Mouse (Mus musculus) layer of hippocampus, postnatal 10 days (tissue): Measurements from ENCODE around the gene Ash1l. TPM values are rescaled to one million over a fixed set of nuclear protein-coding genes. Genes with fewer than 3 reads are reported as not detected.
"Not testable (repeated sequence)": the region's sequence is repeated elsewhere in the genome, so short reads cannot be mapped to it uniquely, and the experiment has no call there.

Experiments
- DNase-seq, 2 experiments: peaks; one replicate each; pipeline ENCODE4 v3.0.0; 2021; ENCODE audit warnings: low spot score in 2 of 2
- total RNA-seq, 2 experiments: library from RNA; stranded (reverse); gene quantifications; 2 replicates each; pipeline ENCODE4 v1.2.3; 2021

The Ash1l gene
- total RNA-seq, 2 experiments from 2014 or later, result 61.2 to 61.5 TPM

- DNase-seq, result no peak
These were observed 3.3 kb downstream of the Ash1l start for GRCm38 (mm10) chr3:88953736-88954135.

- DNase-seq, result not testable (repeated sequence)
These were observed 12.8 kb downstream of the Ash1l start for GRCm38 (mm10) chr3:88963211-88963610.

GRCm38 (mm10) chr3:88975012-88975411 lies 24.6 kb downstream of the Ash1l start:
- DNase-seq, result no peak

DNA sequence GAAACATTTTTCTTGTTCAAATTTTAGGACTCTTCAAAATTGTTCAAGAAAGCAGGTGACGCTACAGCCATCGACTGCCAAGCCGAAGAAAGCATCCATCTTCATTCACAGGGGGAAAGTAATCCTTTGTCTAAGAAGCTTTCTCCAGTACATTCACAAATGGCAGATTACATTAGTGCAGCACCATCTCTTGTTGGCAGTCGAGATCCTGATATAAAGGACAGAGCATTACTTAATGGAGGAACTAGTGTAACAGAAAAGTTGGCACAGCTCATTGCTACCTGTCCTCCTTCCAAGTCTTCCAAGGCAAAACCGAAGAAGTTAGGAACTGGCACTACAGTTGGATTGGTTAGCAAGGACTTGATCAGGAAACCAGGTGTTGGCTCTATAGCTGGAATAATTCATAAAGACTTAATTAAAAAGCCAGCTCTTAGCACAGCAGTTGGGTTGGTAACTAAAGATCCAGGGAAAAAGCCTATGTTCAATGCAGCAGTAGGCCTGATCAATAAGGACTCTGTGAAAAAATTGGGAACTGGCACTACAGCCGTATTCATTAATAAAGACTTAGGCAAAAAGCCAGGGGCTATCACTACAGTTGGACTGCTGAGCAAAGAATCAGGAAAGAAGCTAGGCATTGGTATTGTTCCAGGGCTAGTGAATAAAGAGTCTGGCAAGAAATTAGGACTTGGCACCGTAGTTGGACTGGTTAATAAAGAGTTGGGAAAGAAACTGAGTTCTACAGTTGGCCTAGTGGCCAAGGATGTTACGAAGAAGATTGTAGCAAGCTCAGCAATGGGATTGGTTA lies 31.0 kb downstream of the Ash1l start:
- DNase-seq, result peak in 1 of 2 experiments; percentile 19

DNA sequence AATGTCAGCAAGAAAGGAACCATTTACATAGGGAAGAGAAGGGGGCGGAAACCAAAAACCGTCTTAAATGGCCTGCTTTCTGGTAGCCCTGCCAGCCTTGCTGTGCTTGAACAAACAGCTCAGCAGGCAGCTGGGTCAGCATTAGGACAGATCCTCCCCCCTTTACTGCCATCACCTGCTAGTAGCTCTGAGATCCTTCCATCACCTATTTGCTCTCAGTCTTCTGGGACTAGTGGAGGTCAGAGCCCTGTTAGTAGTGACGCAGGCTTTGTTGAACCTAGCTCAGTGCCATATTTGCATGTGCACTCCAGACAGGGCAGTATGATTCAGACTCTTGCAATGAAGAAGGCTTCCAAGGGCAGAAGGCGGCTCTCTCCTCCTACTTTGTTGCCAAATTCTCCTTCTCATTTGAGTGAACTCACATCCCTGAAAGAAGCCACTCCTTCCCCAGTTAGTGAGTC lies 33.5 kb downstream of the Ash1l start:
- DNase-seq, result no peak

DNA sequence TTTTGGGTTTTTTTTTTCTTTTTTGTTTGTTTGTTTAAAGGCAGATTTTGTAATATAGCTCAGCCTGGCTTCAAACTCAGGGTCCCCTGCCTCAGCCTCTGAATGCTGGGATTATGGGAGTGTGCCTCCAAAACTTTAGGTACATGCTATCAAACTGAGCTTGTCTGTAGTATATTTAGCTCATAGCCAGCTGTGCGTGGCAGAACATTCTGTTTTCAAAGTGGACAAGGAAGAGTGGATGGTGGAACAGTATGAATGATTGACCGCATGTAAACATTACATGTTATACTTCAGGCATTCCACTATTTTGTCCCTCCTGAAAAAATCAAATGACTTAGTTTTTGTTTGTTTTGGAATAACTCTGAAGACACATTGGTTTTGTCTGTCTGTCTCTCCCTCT lies 42.4 kb downstream of the Ash1l start:
- no peak for DNase-seq

DNA sequence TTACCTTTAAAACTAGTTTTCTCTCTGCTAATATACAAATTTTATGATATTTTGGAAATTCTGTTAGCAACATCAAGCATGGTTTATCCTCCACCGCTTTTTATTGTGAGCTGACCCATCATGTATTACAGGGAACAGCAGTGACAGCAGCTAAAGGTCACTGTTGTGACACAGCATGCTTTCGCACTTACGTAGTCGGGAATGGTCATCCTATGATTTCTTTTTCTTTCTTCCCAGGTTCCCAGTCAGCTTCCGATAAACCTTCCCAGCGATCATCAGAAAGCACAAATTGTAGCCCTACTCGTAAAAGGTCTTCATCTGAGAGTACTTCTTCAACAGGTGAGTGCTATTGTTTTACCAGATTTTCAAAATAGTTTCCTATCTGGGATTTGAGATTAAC lies 51.1 kb downstream of the Ash1l start:
- DNase-seq, result no peak

DNA sequence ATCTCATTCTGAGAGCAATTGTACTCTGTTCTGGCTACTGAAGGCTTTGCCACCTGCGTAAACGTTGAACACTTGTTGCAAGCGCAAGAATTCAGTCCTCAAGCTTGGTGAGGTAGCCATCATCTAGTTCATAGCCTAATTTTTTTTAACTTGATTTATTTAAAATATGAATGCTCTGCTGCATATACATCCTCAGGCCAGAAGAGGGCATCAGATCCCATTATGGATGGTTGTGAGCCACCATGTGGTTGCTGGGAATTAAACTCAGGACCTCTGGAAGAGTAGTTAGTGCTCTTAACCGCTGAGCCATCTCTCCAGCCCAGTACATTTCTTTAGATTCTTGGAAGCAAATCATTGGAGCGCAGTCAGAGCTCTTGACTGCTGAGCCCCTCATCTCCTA lies 80.5 kb downstream of the Ash1l start:
- not testable (repeated sequence) for DNase-seq

DNA sequence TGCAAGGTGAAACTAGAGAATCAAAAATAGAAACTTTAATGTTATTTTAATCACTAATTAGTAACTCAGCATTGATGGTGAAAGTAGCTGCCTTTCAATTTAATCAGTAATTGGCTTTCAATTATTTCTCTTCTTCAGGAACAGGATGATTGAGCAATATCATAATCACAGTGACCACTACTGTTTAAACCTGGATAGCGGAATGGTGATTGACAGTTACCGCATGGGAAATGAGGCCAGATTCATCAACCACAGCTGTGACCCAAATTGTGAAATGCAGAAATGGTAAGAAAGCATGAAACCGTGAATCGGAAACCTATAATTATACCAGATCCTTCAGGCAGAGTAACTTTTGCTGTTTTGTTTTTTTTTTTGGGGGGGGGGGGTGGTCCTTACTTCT lies 92.9 kb downstream of the Ash1l start:
- no peak for DNase-seq

DNA sequence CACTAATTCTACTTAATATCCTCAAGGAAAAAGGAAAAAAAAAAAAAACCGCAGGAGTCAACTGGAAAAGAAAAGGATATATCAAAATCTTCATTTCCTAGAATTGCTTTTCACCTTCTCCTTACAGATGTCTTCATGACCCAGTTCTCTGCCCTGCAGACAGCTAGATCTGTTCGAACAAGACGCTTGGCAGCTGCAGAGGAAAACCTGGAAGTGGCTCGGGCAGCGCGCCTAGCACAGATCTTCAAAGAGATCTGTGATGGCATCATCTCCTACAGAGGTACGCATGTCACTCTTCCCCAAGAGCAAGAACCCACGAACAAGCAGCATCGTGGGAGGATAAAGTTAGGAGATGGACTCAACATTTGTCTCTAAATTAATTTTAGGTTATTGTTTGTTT lies 107.9 kb downstream of the Ash1l start:
- DNase-seq, result no peak

DNA sequence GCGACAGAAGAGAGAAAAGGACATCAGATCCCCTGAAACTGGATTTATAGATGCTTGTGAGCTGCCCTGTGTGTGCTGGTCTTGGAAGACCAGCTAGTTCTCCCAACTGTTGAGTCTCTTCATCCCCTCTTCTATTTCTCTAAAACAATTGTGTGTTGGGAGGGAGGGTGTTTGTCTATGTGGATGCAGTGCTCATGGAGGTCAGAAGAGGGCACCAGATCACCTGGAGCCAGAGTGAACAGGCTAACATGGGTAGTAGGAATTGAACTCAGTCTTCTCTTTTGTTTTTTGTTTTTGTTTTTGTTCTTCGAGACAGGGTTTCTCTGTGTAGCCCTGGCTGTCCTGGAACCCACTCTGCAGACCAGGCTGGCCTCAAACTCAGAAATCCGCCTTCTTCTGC lies 108.4 kb downstream of the Ash1l start:
- peak; percentile 21 to 29 for DNase-seq

DNA sequence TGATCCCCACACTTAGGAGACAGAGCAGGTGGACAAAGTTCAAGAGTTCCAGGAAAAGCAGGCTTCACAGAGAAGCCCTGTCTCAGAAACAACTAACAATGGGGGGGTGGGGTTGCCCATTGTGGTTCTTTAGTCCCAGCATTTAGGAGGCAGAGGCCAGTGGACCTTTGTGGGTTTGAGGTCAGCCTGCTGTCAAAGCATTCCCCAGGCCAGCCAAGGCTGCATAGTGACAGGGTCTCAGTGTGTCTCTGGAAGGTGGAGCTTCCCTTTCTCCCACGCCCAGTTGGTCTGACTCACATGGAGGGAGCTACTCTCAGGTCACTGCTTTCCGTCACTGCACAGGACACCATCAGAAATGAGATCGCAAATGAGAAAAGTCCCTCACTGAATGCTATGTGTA lies 111.3 kb downstream of the Ash1l start:
- no peak for DNase-seq

- no peak for DNase-seq
These were observed 116.8 kb downstream of the Ash1l start for GRCm38 (mm10) chr3:89067265-89067664.

GRCm38 (mm10) chr3:89077383-89077782 lies 127.0 kb downstream of the Ash1l start:
- no peak for DNase-seq

- not testable (repeated sequence) for DNase-seq
These were observed 131.9 kb downstream of the Ash1l start for GRCm38 (mm10) chr3:89082287-89082686.

GRCm38 (mm10) chr3:89084133-89084532 lies 133.7 kb downstream of the Ash1l start:
- DNase-seq, result no peak

DNA sequence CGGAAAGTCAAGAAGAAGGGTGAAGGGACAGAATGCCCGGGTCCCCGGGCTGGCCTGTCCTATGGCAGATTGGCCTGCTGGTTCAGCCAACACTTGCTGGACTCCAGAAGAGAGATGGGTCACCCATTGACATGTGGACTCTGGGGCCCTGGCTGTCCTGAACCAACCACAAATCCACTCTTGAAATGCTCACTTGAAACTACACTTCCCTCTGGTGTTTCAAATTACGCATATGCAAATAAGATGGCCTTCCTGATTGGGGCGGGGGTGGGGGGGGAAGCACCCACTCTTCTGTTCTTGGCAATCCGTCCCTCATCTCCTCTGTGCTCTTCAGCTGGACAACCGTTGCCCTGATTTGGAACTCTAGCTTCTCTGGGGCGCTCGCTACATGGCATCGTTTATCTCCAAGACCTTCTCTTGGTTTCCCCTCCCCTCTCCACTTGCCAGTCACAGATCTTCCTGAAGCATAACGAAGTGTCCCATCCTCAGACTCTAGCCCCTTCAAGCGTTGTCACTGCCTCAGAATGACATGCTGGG lies 134.3 kb downstream of the Ash1l start:
- DNase-seq, result no peak

- peak; percentile 85 to 87 for DNase-seq
These were observed 137.1 kb downstream of the Ash1l start for GRCm38 (mm10) chr3:89087338-89088110.

DNA sequence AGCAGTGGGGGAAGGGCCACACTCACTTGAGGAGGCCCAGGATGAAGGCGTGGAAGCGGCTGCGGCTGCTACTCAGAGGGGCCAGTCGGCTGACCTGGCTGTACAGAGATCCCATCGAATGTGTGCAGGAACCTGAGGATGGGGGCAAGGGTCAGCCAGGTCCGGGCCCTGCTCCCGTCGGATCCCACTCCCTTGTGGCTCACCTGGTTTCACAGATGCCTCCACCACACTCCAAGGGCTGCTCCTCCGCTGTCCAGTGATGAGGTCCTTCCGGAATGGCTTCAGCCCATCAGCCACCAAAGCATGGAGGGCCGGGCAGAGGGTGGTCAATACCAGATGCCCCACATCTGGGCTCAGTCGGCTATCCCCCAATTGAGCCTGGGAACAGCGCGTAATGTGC lies 138.6 kb downstream of the Ash1l start:
- no peak for DNase-seq

GRCm38 (mm10) chr3:89089882-89090591 lies 139.6 kb downstream of the Ash1l start:
- peak; percentile 72 to 82 for DNase-seq
